Mouse (Mus musculus): ENCODE data around the gene F10. TPM values are rescaled to one million over a fixed set of nuclear protein-coding genes. Genes with fewer than 3 reads are reported as not detected.
A peak's percentile ranks its signal among the peaks of the same experiment; 100 is the strongest.

The F10 gene
- polyA plus RNA-seq, 1 experiment from 2014 or later = 1.6 TPM

GRCm38 (mm10) chr8:13007458-13007857, 29.6 kb upstream of the F10 start:
- Histone ChIP-seq H3K27me3 (replicated peaks; ENCODE audit: control insufficient read depth, insufficient read depth, low read length) (no peaks in the 10 kb centered on the region), H3K27ac (ENCODE audit: low read depth) (no peak overlapping the region), H3K9ac (ENCODE audit: low read length) (no peak overlapping the region), H3K4me3 (ENCODE audit: low read depth, low read length) (no peak overlapping the region), H3K4me2 (ENCODE audit: low read length) (no peak overlapping the region), H3K4me1 (replicated peaks; ENCODE audit: control insufficient read depth, insufficient read depth, low read length) (no peaks in the 10 kb centered on the region), H3K36me3 (ENCODE audit: control insufficient read depth, insufficient read depth, low read length) (peaks cover 55% of the 10 kb centered on the region), H3K9me3 (ENCODE audit: control insufficient read depth, low read length) (peaks cover 7% of the 10 kb centered on the region; the same call in 1 of the 2 replicates)
- no peak for DNase-seq (ENCODE audit: low spot score)
- ATAC-seq (replicated peaks; ENCODE audit: low FRiP score, low TSS enrichment, low read depth) = no peak
- WGBS = 69% methylated on average over 4 of the region's 4 CpGs

- 62% methylated on average over 4 of the region's 4 CpGs for WGBS
- H3K4me3 ChIP-seq (ENCODE audit: low read depth, low read length) = no peak overlapping the region
- H3K27me3 ChIP-seq (replicated peaks; ENCODE audit: control insufficient read depth, insufficient read depth, low read length) = no peaks in the 10 kb centered on the region
- H3K4me1 ChIP-seq (replicated peaks; ENCODE audit: control insufficient read depth, insufficient read depth, low read length) = no peaks in the 10 kb centered on the region
- DNase-seq (ENCODE audit: low spot score) = no peak
- no peak overlapping the region for H3K9ac ChIP-seq (ENCODE audit: low read length)
- no peak overlapping the region for H3K4me2 ChIP-seq (ENCODE audit: low read length)
- no peak for ATAC-seq (replicated peaks; ENCODE audit: low FRiP score, low TSS enrichment, low read depth)
- H3K36me3 ChIP-seq (ENCODE audit: control insufficient read depth, insufficient read depth, low read length) = peaks cover 50% of the 10 kb centered on the region
- H3K9me3 ChIP-seq (ENCODE audit: control insufficient read depth, low read length) = peaks cover 7% of the 10 kb centered on the region; the same call in 1 of the 2 replicates
- H3K27ac ChIP-seq (ENCODE audit: low read depth) = no peak overlapping the region
Measured at GRCm38 (mm10) chr8:13010313-13010712, 26.8 kb upstream of the F10 start.

- Histone ChIP-seq H3K9me3 (ENCODE audit: control insufficient read depth, low read length) (no peaks in the 10 kb centered on the region), H3K27ac (ENCODE audit: low read depth) (no peak overlapping the region), H3K27me3 (replicated peaks; ENCODE audit: control insufficient read depth, insufficient read depth, low read length) (no peaks in the 10 kb centered on the region), H3K4me3 (ENCODE audit: low read depth, low read length) (no peak overlapping the region), H3K4me1 (replicated peaks; ENCODE audit: control insufficient read depth, insufficient read depth, low read length) (no peaks in the 10 kb centered on the region), H3K9ac (ENCODE audit: low read length) (no peak overlapping the region), H3K36me3 (ENCODE audit: control insufficient read depth, insufficient read depth, low read length) (peaks cover 18% of the 10 kb centered on the region), H3K4me2 (ENCODE audit: low read length) (no peak overlapping the region)
- DNase-seq (ENCODE audit: low spot score) (no peak), ATAC-seq (replicated peaks; ENCODE audit: low FRiP score, low TSS enrichment, low read depth) (no peak)
- WGBS = 51% methylated on average over 4 of the region's 4 CpGs
Measured at GRCm38 (mm10) chr8:13019560-13019959, 17.5 kb upstream of the F10 start.

DNA sequence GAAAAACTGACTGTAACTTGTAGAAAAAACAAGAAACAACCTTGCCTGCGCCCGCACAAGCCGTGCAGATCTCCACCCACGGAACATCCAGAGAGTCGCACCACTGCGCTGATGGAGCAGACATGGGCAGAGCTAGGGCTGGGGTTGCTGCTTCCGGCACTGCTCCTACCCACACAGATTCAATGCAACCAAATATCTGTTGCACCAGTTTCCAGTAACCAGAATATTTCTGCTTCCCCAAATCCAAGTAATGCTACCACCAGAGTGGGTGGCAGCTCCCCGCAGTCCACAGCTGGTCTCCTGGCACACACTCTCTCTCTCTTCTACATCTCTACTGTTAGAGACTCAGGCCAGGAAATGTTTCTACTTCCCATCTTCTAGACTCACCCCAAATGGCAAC, 15.3 kb upstream of the F10 start:
- no peaks in the 10 kb centered on the region for H3K4me1 ChIP-seq (replicated peaks; ENCODE audit: control insufficient read depth, insufficient read depth, low read length)
- WGBS = 92% methylated on average over 8 of the region's 8 CpGs
- H3K9ac ChIP-seq (ENCODE audit: low read length) = no peak overlapping the region
- DNase-seq (ENCODE audit: low spot score) (no peak), ATAC-seq (replicated peaks; ENCODE audit: low FRiP score, low TSS enrichment, low read depth) (no peak)
- H3K27ac ChIP-seq (ENCODE audit: low read depth) = no peak overlapping the region
- H3K4me2 ChIP-seq (ENCODE audit: low read length) = no peak overlapping the region
- H3K27me3 ChIP-seq (replicated peaks; ENCODE audit: control insufficient read depth, insufficient read depth, low read length) = no peaks in the 10 kb centered on the region
- no peaks in the 10 kb centered on the region for H3K9me3 ChIP-seq (ENCODE audit: control insufficient read depth, low read length)
- H3K36me3 ChIP-seq (ENCODE audit: control insufficient read depth, insufficient read depth, low read length) = peaks cover 15% of the 10 kb centered on the region
- H3K4me3 ChIP-seq (ENCODE audit: low read depth, low read length) = no peak overlapping the region

DNA sequence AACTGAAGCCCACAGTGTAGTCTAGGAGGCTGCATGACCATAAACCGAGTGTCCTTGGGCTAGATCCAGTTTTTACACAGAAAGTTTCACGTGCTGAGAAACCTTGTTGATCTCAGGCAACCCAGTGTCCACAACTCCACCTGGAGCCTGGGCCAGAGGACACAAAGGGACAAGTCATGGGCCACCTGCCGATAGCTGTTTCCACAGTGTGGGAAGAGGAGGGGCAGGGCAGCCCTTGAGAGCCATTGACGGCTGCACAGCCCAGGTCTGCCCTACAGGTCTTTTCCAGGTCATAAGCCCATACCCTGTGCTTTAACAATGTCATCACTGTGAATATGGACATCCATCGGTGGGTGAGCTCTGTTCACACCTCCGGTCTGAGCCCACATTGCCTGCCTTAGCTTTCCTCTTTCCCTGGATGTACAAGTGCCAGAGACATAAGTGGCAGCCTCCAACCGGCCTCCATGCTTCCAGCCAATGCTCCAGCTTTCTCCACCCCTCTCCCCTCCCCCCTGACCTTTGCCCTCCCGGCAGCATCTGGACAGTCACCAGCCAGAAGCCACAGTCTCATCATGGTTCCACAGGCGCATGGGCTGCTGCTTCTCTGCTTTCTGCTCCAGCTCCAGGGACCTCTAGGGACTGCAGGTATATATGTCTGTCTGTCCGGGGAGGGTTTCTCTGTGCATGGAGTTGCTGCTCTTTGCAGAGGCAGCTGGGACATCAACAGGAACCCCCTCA, 11.5 kb upstream of the F10 start, which contains the start of gene F7:
Gene F7, plus strand, starts transcription at position 548 of the 738 bp plus-strand sequence.
- H3K4me1 ChIP-seq (replicated peaks; ENCODE audit: control insufficient read depth, insufficient read depth, low read length) = 0 out of 2 replicates have a peak, but pooled peaks cover 4% of the 10 kb centered on the region
- H3K9ac ChIP-seq (ENCODE audit: low read length) = no peak within 1 kb of the TSS
- no peak within 1 kb of the TSS for H3K4me3 ChIP-seq (ENCODE audit: low read depth, low read length)
- ATAC-seq (replicated peaks; ENCODE audit: low FRiP score, low TSS enrichment, low read depth) = no peak
- H3K4me2 ChIP-seq (ENCODE audit: low read length) = no peak within 1 kb of the TSS
- WGBS = 53% methylated on average over 10 of the region's 10 CpGs
- DNase-seq (ENCODE audit: low spot score) = no peak
- H3K36me3 ChIP-seq (ENCODE audit: control insufficient read depth, insufficient read depth, low read length) = no peaks in the 10 kb centered on the region
- H3K9me3 ChIP-seq (ENCODE audit: control insufficient read depth, low read length) = no peaks in the 10 kb centered on the region
- no peaks in the 10 kb centered on the region for H3K27me3 ChIP-seq (replicated peaks; ENCODE audit: control insufficient read depth, insufficient read depth, low read length)
- H3K27ac ChIP-seq (ENCODE audit: low read depth) = no peak within 1 kb of the TSS

DNA sequence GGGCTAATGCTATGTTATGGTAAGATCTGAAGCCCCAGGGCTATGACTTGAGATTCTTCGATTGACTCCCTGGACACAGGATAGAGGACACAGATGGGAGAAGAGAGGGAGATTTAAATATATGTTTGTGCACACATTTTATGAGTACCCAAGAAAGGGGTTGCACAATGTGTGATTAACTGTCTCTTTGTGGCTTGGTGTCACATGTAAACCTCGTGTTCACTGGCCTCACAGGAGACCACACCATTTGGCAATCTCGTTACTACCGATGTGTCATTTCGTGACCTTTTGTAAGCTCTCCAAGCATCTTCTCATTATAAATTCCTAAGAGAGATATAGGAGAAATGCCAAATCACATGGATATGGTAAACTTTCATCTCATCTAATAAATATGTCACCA, 9.5 kb upstream of the F10 start:
- WGBS = 87% methylated on average over 5 of the region's 5 CpGs
- DNase-seq (ENCODE audit: low spot score) = no peak
- Histone ChIP-seq H3K4me3 (ENCODE audit: low read depth, low read length) (no peak overlapping the region), H3K9me3 (ENCODE audit: control insufficient read depth, low read length) (no peaks in the 10 kb centered on the region), H3K36me3 (ENCODE audit: control insufficient read depth, insufficient read depth, low read length) (no peaks in the 10 kb centered on the region), H3K27me3 (replicated peaks; ENCODE audit: control insufficient read depth, insufficient read depth, low read length) (no peaks in the 10 kb centered on the region), H3K27ac (ENCODE audit: low read depth) (no peak overlapping the region), H3K4me1 (replicated peaks; ENCODE audit: control insufficient read depth, insufficient read depth, low read length) (0 out of 2 replicates have a peak, but pooled peaks cover 4% of the 10 kb centered on the region), H3K4me2 (ENCODE audit: low read length) (no peak overlapping the region), H3K9ac (ENCODE audit: low read length) (no peak overlapping the region)
- ATAC-seq (replicated peaks; ENCODE audit: low FRiP score, low TSS enrichment, low read depth) = no peak

- DNase-seq (ENCODE audit: low spot score) (no peak), ATAC-seq (replicated peaks; ENCODE audit: low FRiP score, low TSS enrichment, low read depth) (no peak)
- Histone ChIP-seq H3K27me3 (replicated peaks; ENCODE audit: control insufficient read depth, insufficient read depth, low read length) (no peaks in the 10 kb centered on the region), H3K9me3 (ENCODE audit: control insufficient read depth, low read length) (no peaks in the 10 kb centered on the region), H3K4me1 (replicated peaks; ENCODE audit: control insufficient read depth, insufficient read depth, low read length) (0 out of 2 replicates have a peak, but pooled peaks cover 4% of the 10 kb centered on the region), H3K27ac (ENCODE audit: low read depth) (no peak overlapping the region), H3K4me3 (ENCODE audit: low read depth, low read length) (no peak overlapping the region), H3K4me2 (ENCODE audit: low read length) (no peak overlapping the region), H3K9ac (ENCODE audit: low read length) (no peak overlapping the region), H3K36me3 (ENCODE audit: control insufficient read depth, insufficient read depth, low read length) (no peaks in the 10 kb centered on the region)
- 76% methylated on average over 5 of the region's 5 CpGs for WGBS
Measured at GRCm38 (mm10) chr8:13028482-13028881, 8.6 kb upstream of the F10 start.

GRCm38 (mm10) chr8:13036346-13036812, 729 bp upstream of the F10 start:
- H3K9ac ChIP-seq (ENCODE audit: low read length) = no peak overlapping the region
- H3K4me2 ChIP-seq (ENCODE audit: low read length) = no peak overlapping the region
- H3K4me1 ChIP-seq (replicated peaks; ENCODE audit: control insufficient read depth, insufficient read depth, low read length) = no peaks in the 10 kb centered on the region
- no peaks in the 10 kb centered on the region for H3K27me3 ChIP-seq (replicated peaks; ENCODE audit: control insufficient read depth, insufficient read depth, low read length)
- 92% methylated on average over 10 of the region's 10 CpGs for WGBS
- no peaks in the 10 kb centered on the region for H3K36me3 ChIP-seq (ENCODE audit: control insufficient read depth, insufficient read depth, low read length)
- H3K27ac ChIP-seq (ENCODE audit: low read depth) = no peak overlapping the region
- ATAC-seq (replicated peaks; ENCODE audit: low FRiP score, low TSS enrichment, low read depth) = no peak
- H3K4me3 ChIP-seq (ENCODE audit: low read depth, low read length) = no peak overlapping the region
- no peaks in the 10 kb centered on the region for H3K9me3 ChIP-seq (ENCODE audit: control insufficient read depth, low read length)
- no peak for DNase-seq (ENCODE audit: low spot score)

GRCm38 (mm10) chr8:13037569-13037968, 461 bp downstream of the F10 start:
- ATAC-seq (replicated peaks; ENCODE audit: low FRiP score, low TSS enrichment, low read depth) = peak; percentile 23; the same call in 1 of the 2 replicates
- 50% methylated on average over 5 of the region's 5 CpGs for WGBS
- Histone ChIP-seq H3K36me3 (ENCODE audit: control insufficient read depth, insufficient read depth, low read length) (no peaks in the 10 kb centered on the region), H3K4me2 (ENCODE audit: low read length) (no peak overlapping the region), H3K4me3 (ENCODE audit: low read depth, low read length) (no peak overlapping the region), H3K27ac (ENCODE audit: low read depth) (no peak overlapping the region), H3K9ac (ENCODE audit: low read length) (no peak overlapping the region), H3K27me3 (replicated peaks; ENCODE audit: control insufficient read depth, insufficient read depth, low read length) (no peaks in the 10 kb centered on the region), H3K4me1 (replicated peaks; ENCODE audit: control insufficient read depth, insufficient read depth, low read length) (no peaks in the 10 kb centered on the region), H3K9me3 (ENCODE audit: control insufficient read depth, low read length) (no peaks in the 10 kb centered on the region)
- DNase-seq (ENCODE audit: low spot score) = no peak

All from intestine, embryonic 14.5 days (tissue).